Mouse (Mus musculus) frontal cortex, postnatal 25 days (tissue): ENCODE data around the gene Pink1.
A peak's percentile ranks its signal among the peaks of the same experiment; 100 is the strongest.
"Not testable (repeated sequence)": the region's sequence is repeated elsewhere in the genome, so short reads cannot be mapped to it uniquely, and the experiment has no call there.

ENCODE experiments used
- DNase-seq, 2 experiments: peaks; one replicate each; pipeline ENCODE4 v3.0.0; 2022; ENCODE audit warnings: low spot score in 2 of 2

Pink1 gene

DNA sequence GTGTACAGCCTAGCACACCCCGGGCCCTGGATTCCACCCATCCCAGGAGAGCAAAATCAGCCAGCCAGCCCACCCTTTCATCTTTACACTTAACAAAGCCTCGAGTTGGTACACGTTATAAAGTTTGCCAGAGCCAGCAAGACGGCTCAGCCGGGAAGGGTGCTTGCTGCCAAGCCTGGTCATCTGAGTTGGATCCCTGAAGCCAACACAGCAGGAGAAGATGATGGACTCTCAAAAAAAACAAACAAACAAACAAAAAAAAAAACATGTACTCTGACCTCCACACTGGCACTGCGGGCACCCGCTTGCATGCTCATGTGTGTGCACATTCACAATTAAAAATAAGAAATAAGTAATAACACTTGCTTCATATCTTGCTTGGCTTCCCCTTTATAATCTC lies 15.9 kb upstream of the Pink1 start:
- no peak for DNase-seq

DNA sequence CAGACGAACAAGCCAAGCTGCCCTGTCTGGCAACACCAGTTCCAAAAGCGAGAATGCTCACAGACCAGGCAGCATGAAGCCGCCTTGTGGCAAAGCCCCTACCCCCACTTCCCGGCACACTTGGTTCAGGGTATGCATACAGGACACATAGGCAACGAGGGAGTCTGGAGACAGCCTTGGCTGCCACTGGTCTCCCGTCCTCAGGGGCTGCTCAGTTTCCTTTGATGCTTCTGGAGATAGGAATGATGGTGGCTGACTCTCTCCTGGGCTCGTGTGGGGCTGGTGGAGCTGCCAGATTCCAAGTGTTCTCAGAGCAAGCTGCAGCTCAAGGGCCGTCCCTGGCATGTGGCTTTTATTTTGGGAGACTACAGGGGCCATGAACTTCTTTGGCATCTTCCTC lies 15.3 kb upstream of the Pink1 start:
- DNase-seq, result no peak

DNA sequence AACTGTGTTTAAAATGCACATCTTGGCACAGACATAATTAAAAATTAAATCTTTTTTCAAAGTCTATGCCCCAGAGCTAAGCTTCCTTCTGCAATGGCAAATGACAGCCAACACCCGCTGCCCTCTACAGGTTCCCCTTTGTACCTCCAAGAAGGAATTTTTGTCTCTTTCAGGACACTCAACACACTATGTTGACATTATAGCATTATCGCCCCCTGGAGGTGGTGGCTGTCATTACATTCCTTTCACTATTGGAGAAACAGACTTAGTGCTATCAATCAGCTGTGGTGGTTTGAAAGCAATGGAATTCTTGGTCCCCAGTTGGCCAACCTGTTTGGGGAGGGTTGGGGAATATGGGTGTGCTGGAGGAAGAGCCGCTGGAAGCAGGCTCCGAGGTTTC lies 13.9 kb upstream of the Pink1 start:
- peak in 1 of 2 experiments; percentile 48 for DNase-seq

DNA sequence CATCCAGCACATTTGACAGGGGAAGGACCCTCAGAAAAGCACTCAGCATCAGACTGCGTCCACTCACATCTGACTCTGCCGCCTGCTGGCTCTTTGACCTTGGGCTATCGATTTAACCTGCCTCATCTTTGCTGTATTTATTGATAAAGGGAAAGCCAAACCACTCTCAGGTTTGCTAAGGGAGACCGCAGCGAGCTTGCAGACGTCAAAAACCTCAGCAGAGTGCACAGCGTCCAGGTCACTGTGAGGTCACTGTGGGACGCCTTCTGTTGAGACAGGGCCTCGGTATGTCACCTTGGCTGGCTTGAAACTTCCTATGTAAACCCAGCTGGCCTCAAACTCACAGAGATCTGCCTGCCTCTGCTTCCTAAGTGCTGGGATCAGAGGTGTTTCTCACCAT lies 11.2 kb upstream of the Pink1 start:
- no peak for DNase-seq

DNA sequence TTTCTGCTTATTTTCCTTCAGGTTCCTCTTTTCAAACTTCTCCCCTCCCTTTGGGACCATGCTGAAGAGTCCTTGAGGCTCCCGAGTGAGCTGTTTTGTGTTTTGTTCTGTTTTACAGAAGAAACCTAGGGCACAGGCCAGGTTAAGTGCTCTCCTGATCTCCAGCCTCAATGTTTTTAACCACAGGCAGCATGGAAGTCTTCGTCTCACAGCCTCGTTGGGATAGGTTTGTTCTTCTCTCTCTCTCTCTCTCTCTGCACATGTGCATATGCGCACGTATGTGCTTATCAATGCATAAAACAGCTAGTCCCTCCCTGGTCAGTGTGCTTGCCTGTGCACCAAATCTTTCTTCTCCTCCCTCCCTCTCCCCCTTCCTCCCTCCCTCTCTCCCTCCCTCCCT lies 10.8 kb upstream of the Pink1 start:
- DNase-seq, result no peak

DNA sequence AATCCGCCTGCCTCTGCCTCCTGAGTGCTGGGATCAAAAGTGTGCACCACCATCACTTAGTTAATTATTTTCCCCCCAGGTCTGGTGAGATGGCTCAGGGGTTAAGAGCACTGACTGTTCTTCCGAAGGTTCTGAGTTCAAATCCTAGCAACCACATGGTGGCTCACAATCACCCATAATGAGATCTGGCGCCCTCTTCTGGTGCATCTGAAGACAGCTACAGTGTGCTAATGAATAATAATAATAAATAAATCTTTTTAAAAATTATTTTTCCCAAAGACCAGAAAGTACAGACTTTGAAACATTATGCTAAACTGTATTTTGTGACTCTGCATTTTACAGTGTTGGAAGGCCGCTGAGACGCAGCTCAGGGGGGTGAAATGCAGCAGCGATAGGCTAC lies 9.5 kb upstream of the Pink1 start:
- no peak for DNase-seq

DNA sequence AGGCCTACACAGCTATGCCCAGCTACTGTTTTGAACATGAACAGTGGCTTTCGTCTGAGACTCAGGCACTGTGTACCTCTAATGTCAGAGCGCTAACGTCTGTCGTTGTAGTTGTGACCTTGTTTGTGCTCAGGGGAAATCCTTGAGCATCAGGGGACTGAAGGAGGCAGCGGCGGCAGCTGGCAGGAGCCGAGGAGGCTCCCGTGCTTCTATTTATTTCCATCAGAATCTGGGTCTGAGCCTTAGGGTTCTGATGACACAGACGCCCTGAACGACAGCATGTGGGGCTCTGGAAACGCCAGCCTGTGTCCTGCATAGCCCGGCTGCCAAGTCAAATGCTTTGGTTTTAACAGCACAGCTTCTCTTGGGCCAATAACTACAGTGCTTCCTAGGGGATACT lies 8.9 kb upstream of the Pink1 start:
- DNase-seq, result no peak

DNA sequence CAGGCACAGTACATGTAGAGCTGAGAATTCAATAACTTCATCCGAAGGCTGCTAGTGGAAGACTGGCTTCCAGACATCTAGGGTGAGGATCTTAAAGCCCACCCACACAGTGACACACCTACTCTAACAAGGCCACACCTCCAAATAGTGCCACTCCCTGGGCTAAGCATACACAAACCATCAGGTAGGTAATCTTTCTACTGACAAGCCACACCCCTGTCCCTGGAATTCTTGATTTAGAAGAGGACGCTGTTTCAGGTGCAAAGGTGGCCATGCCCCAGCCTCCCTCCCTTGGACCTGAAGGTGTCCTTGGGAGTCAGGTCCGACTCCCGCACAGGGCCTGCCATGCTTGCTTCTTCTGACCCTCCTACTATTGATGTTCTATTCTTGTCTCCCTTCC lies 7.0 kb upstream of the Pink1 start:
- no peak for DNase-seq

DNA sequence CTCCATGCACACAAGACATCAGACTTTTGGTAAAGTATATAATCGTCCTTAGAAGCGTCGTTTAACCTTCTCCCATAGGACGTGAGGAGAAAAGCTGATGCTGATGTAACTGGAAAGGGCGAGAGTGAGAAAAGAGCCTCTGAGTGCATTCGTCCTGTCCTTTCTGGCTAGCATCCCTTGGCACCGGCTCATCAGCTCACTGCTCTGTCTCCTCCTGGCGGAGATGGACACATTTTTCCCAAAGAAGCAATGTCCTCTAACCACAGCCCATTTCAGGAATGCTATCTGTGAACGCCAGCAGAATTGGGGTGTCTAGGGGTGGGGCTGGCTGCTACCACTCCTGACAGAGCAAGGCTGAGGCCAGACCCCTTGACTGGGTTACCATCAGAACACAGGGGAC lies 5.5 kb upstream of the Pink1 start:
- DNase-seq, result no peak

DNA sequence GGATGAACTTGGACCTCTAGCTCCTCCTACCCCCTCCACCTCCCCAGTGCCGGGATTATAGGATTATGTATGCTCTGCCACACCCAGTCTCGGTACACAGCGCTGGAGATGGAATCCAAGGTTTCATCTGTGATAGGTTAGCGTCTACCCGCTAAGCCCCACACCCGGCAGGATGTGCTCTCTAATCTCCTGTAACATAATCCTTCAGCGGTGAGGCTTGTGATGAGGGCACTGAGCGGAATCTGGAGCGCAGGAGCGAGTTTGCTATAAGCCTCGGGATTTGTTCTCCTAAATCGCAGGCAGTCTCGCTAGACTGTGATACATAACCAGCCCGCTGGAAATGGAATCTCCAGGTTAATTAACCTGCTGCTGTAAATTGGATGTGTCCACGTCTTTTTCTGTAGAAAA lies 4.2 kb upstream of the Pink1 start:
- no peak for DNase-seq

DNA sequence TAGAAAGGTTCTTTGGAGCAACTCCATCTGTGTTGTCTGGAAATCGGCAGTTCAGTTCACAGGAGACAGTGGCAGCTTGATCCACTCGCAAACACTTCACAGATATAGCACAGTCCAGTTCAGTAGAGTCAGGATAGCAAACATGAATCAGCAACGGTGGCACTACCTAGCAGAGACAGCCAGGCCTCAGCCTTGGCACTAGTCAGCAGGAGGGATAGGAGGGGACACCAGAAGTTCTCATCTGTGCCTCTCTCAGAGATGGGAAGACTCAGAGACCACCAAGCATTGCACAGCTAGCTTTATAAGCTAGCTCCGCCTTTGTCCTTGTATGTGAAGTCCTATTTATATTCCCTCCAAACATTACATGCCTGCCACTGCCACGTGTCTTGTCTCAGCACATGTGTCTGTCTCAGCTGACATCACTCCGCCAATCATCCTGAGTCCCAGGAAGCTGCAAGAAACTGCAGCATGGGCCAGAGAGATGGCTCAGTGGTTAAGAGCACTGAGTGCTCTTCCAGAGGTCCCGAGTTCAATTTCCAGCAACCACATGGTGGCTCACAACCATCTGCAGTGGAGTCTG lies 1.9 kb upstream of the Pink1 start:
- DNase-seq, result no peak

DNA sequence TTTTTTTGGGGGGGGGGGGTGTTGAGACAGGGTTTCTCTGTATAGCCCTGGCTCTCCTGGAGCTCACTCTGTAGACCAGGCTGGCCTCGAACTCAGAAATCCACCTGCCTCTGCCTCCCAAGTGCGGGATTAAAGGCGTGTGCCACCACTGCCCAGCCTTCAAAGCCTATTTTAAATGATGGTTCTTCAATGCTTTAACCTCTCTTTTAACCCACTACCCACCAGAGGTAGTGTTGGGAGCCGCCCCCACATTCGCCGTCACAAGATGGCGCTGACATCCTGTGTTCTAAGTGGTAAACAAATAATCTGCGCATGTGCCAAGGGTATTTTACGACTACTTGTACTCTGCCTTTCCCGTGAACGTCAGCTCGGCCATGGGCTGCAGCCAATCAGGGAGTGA lies 1.0 kb upstream of the Pink1 start:
- DNase-seq, result not testable (repeated sequence)

DNA sequence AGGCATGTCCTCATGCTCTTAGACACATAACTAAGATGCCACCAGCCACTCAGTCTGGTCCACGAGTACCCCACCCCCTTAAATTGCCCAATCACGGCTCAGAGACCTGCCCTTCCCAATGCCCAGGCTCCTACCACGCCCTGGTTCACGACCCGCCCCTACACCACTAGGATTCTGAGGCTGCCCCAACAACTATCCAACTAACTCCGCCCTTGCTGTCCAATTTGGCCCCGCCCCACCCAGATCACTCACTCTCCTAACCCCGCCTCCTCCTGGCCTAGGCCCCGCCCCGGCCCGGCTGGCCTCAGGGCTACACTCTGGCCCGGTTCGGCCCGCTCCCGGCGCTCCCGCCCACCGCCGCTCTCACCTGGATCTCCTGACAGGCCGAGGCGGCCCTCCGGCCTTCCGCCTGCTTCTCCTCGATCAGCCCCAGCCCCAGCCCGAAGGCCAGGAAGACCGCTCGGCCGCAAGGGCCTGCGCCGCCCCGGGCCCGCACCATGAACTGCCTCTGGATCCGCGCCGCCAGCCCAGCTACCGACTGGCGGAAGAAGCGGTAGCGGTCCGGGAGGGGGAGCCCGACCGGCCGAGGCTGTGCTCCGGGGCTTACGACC lies 536 bp downstream of the Pink1 start:
- DNase-seq, result peak; percentile 78 to 85

DNA sequence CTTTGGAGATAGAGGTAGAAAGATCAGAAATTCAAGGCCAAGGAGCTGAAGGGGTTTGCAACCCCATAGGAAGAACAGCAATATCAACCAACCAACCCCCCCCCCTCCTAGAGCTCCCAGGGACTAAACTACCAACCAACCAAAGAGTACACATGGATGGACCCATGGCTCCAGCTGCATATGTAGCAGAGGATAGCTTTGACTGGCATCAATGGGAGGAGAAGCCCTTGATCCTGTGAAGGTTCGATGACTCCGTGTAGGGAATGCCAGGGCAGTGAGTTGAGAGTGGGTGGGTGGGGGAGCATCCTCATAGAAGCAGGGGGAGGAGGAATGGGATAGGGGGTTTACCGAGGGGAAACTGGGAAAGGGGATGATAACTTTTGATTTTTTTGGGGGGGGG lies 1.7 kb downstream of the Pink1 start:
- no peak for DNase-seq

DNA sequence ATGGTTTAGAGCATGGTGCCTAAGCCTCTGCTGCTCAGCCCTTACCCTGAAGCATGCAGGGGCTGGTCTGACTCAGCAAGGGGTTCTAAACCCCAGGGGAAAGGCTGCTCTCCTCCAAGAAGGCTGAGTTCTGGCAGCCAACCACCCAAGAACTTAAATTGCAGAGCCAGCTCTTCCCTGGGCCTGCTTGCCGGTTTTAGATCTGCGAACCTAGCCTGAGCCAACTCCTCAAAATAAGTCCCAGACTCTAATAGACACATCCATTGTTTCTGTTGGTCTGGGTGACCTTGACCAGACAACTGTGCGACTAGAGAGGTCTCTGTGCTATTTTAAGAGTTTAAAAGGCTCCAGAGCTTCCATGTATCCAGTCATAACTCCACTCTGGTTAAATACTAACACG lies 2.4 kb downstream of the Pink1 start:
- no peak for DNase-seq

DNA sequence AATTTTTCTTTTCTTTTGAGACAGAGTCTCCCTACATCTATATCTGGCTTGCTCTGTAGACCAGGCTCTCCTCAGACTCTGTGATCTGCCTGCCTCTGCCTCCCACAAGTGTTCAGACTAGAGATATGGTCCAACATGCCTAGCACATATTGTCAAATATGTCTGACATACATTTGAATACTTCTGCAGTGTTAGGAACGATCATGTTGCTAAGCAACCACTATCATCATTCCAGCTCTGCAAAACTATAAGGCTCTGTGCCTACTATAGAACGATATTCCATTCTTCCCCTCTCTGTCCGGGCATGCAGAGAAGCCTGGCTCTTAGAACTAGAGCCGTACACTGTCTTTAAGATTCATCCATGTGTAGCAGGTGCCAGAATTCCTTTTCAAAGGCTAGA lies 3.4 kb downstream of the Pink1 start:
- DNase-seq, result no peak

DNA sequence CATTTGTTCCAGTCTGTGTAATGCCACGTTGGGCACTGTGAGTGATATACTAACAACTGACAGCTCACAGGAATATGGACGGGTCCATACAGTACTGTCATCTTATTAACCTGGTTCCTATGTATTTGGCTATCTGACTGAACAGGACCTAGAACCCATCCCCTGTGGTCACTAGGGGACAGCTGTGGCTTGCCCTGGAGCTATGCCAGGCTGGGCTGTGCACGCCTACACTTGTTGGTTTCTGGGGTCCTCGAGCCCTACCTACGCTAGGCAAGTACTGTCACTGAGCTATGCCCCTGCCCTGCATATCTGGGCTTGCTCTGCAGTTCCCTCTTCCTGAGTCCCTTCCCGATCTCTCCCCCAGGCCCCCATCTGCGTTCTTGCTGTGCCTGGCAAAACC lies 4.6 kb downstream of the Pink1 start:
- no peak for DNase-seq

DNA sequence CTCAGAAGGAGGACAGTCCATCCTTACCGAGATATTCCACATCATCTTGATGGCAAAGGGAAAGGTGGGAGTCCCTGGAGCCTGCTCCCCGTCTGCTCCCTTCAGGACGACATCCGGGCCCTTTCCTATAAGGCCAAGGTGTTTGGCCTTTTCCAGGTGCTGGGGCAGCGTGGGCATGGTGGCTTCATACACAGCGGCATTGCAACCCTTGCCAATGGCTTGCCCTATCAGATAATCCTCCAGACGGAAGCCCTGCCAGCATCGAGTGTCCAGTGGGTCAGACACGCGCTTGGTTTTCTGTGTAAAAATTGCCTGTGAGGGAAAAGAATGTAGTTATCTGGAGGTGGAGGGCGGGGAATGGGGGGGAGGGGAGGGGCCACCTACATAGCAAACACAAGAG lies 5.4 kb downstream of the Pink1 start:
- DNase-seq, result no peak

DNA sequence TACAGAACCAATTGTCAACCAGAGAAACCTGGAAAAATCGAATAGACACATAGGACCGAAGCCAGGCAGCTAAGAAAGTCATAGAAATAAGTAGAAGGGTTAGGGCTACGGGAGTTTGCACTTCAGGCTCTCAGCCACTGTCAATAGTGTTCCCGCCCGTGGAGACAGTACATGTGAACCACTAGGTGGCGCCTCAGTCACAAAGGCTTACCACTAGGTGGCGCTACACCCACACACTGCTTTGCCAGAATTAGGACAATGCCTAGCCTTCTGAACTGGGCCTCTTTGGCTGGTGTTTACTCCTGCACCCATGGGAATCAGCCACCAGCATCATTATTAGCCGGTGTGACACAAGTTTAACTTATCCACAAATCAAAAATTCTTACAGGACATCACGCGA lies 6.6 kb downstream of the Pink1 start:
- peak; percentile 82 to 88 for DNase-seq

DNA sequence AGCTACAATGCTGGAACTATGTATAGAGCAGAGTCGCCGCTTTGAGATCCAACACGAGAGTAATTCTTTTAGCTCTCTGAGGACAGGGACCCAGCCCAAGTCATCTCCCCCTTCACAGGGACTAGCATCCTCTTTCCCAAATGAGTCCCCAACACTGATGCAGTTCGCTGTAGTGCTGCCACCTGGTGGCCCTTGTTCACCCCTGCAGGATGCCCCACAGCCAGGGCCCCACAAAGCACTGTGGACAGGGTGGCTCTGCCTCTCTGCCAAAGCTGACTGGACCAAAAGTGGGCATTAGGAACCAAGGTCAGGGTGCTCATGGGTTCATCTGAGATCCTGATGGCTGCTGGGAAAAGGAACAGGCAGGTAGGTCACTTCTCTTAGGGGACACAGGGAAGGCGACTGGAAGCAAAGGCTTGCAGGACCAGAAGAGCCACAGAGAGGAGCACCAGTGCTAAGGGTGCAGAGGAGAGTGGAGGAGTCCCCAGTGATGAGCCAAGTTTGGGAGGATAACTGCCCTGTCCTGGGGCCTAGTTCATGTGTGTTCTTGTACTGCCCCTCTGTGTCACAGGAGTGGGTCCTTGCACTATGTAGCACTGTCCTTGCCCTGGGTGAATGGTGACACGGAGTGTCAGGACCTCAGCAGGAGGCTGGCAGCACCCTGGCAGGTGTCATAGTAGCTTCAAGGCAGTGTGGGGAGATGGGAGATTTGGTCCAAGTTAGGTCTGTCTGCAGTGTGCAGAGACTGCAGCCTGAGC lies 7.4 kb downstream of the Pink1 start:
- peak in 1 of 2 experiments; percentile 54 for DNase-seq

DNA sequence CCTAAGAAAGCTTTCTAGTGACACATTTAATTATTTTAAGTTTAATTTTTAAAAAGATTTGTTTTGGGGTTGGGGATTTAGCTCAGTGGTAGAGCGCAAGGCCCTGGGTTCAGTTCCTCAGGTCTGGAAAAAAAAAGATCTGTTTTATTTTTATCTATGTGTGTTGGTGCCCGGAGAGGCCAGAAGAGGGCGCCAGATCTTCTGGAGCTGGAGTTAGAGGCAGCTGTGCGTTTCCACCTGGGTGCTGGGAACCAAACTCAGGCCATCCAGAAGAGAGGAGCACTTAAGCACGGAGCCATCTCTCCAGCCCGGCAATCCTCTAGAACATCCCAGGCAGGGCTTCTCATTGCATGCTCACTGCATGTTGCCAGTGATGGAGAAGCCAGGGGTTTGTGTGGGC lies 9.7 kb downstream of the Pink1 start:
- no peak for DNase-seq

DNA sequence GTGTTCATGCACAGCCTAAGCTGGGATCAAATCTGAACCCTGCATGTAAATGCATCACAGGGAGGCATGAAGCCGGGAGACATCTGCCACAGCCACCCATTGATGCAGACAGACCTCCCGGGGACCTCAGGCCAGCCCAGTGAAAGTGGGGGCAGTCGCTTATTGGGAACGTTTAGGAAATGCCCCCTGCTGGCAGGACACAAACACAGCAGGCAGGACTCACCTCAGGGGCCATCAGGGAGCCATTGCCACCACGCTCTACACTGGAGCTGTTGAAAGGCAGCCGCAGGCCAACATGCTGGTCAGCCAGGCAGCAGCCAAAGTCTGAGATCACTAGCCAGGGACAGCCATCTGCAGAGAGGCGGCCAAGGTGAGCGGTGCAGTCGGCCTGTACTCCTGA lies 10.3 kb downstream of the Pink1 start:
- no peak for DNase-seq

DNA sequence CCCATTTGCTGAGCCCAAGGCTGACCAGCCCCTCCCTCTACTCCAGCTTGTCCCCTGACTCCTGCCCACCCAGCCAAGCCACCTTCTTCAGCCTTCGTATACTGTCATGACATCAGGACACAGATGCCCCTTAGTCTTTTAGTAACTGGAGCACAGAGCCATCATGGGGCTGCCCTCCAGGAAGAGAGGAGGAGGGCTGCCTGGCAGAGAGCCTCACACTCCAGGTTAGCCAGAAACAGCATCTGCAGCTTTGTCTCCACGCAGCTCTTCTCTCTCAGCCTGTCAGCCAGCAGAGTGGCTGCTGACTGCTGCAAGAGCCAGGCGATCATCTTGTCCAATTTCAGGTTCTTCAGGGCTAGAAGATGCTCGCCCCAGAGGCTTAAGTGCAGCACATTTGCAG lies 12.3 kb downstream of the Pink1 start:
- DNase-seq, result no peak

DNA sequence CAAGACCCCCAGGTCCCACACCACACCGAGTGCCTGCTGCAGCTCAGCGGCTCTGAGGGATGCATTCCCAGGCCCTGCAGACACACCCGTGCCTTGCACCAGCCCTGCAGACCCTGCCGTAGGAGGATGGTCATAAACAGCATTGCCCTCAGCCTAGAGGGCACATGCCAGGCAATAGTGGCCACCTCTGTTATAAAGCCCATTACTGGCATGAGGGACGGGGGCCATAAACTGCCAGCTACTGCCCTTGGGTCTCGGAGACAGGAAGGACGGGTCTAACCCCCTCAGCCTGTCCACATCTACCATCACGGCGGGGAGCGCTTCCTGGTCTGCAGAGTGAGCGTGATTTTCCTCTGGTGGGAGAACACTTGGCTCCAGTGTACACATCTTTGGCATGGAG lies 13.1 kb downstream of the Pink1 start:
- DNase-seq, result no peak
